Mouse (Mus musculus) megakaryocyte, embryonic 14.5 days (primary cell): ENCODE measurements at regions not wholly inside any gene's neighbourhood (a gene's known extent, or its start where the extent isn't known, plus 50 kb on each side); places are given as distances from the start of the nearest gene placed in this dataset.

ENCODE experiments used
- H3K27me3 ChIP-seq: replicated peaks from 2 replicates; pipeline ENCODE3; 2012; ENCODE audit warnings: inconsistent platforms
- H3K36me3 ChIP-seq: replicated peaks from 2 replicates; pipeline ENCODE3; 2012; ENCODE audit warnings: low read length, inconsistent platforms, mixed read lengths
- H3K4me1 ChIP-seq: 2 replicates; pipeline ENCODE4 v1.6.1; 2012; ENCODE audit warnings: inconsistent platforms
- H3K4me3 ChIP-seq: replicated peaks from 2 replicates; pipeline ENCODE3; 2012; ENCODE audit warnings: moderate library complexity, mild to moderate bottlenecking, inconsistent platforms
- H3K9me3 ChIP-seq: 2 replicates; pipeline ENCODE4 v1.6.1; 2012; ENCODE audit warnings: inconsistent platforms
- FLI1 ChIP-seq: IDR thresholded peaks from 2 replicates; pipeline ENCODE4 v1.6.1; 2012; ENCODE audit warnings: low read length, inconsistent platforms, mixed read lengths
- GATA1 ChIP-seq: IDR thresholded peaks from 3 replicates; pipeline ENCODE4 v1.6.1; 2012; ENCODE audit warnings: mixed read lengths, low read length, inconsistent platforms, borderline replicate concordance

DNA sequence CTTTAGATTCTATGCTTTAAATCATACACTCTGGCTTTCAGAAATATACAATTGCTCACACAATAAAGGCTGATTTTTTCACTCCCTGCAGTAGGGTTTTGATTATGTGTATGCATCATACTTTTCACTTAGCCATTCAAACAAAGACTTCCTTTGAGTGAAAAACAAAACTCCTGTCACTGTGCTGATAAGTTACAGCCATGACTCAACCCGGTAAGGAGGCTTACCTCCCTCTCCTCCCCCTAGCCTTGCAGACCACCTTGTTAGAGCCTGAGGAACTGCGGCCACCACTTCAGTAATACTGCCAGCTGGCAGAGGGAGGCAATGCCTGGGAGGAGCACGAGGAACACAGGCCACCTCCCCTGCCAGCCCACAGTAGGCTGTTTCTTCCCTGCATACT, 86.2 kb downstream of the Zfp706 start:
- TF ChIP-seq GATA1 (no peak), FLI1 (no peak)
- peaks cover 80% of the 10 kb centered on the region for H3K4me1 ChIP-seq
- no peaks in the 10 kb centered on the region for H3K36me3 ChIP-seq
- peaks cover 12% of the 10 kb centered on the region for H3K9me3 ChIP-seq
- H3K27me3 ChIP-seq, result peaks cover 25% of the 10 kb centered on the region
- no peak overlapping the region for H3K4me3 ChIP-seq

DNA sequence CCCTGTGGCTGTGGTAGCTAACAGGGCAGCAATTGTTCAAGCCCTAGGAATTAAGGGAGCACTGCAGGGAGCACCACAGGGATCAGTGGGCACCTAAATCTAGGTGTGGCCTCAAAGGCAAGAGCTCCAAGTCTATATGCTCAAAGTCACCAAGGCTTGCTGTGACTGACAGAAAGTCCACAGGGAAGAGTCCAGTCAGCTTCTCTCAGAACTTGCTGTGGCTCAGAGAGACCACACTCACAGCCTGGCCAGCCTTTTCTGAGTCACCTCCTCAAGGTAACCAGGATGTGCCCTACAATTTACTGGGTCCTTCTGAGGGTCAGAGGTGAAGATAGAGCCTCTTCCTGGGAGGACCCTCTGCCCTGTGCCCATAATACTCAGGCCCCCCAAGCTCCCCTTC, 86.7 kb downstream of the Zfp706 start:
- no peak overlapping the region for H3K4me3 ChIP-seq
- H3K27me3 ChIP-seq, result peaks cover 25% of the 10 kb centered on the region
- H3K9me3 ChIP-seq, result peaks cover 12% of the 10 kb centered on the region
- peaks cover 84% of the 10 kb centered on the region for H3K4me1 ChIP-seq
- no peaks in the 10 kb centered on the region for H3K36me3 ChIP-seq
- TF ChIP-seq FLI1, result no peak
- no peak for TF ChIP-seq GATA1

DNA sequence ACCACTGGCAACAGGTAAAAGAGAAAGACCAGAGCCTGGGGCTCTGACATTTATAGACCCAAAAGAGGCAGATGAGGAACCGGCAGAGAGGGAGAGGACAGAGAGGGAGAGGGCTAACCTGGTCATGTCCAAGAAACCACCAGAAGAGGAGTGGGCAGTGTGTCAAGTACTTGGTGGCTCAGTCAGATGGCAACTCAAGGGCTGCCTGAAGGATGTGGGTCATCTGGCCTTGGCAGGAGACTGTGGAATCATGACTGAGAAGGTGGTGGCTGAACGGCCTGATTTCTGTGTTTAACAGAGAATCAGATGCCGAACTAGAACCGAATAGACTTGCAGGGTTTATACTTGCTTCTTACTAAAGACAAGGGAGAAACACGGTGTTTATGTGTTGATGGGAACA, 87.9 kb downstream of the Zfp706 start:
- Histone ChIP-seq H3K9me3 (peaks cover 12% of the 10 kb centered on the region), H3K4me1 (peaks cover 84% of the 10 kb centered on the region), H3K4me3 (no peak overlapping the region), H3K27me3 (peaks cover 25% of the 10 kb centered on the region), H3K36me3 (no peaks in the 10 kb centered on the region)
- TF ChIP-seq FLI1 (no peak), GATA1 (no peak)

DNA sequence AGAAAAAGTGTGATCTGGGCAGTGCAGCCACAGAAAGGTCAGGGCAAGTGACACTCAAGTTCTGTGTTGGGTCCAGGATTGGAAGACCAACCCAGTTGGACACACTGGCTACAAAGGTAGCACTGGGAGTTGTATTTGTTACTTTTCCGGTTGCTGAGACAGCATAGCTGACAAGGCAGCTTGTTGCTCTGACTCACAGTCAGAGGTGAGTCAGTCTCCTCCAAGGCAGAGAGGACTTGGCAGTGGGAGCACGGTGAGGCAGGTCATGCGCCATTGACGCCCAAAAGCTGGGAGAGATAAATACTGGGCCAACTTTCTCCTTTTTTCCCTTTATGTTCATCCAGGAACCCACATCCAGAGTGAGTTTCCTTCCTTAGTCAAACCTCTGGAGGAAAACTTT, 88.4 kb downstream of the Zfp706 start:
- H3K36me3 ChIP-seq, result peaks cover 2% of the 10 kb centered on the region
- no peak overlapping the region for H3K4me3 ChIP-seq
- TF ChIP-seq FLI1 (no peak), GATA1 (no peak)
- H3K4me1 ChIP-seq, result peaks cover 79% of the 10 kb centered on the region
- H3K27me3 ChIP-seq, result peaks cover 25% of the 10 kb centered on the region
- H3K9me3 ChIP-seq, result peaks cover 14% of the 10 kb centered on the region

DNA sequence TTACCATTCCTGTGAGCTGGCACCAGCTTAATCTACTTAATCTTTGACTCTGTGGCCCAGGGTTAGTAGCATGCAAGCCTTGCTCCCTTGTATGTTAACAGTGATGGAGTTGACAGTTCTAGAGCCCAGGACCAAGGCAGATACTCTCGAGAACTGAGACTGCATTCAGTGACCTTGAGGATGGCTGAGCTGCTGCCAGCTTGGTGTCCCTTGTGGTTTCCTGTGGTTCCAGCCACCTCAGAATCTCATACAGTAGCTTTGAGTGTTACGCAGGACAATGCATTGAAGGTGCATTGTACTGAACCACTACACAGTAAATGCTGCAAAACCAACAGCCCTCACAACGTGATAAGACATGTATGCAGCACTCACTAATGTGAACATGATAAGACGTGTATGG, 90.6 kb downstream of the Zfp706 start:
- no peak for TF ChIP-seq FLI1
- TF ChIP-seq GATA1, result no peak
- peaks cover 76% of the 10 kb centered on the region for H3K4me1 ChIP-seq
- H3K27me3 ChIP-seq, result peaks cover 18% of the 10 kb centered on the region
- peaks cover 24% of the 10 kb centered on the region for H3K9me3 ChIP-seq
- H3K4me3 ChIP-seq, result peak overlapping the region; percentile 47
- peaks cover 11% of the 10 kb centered on the region for H3K36me3 ChIP-seq

DNA sequence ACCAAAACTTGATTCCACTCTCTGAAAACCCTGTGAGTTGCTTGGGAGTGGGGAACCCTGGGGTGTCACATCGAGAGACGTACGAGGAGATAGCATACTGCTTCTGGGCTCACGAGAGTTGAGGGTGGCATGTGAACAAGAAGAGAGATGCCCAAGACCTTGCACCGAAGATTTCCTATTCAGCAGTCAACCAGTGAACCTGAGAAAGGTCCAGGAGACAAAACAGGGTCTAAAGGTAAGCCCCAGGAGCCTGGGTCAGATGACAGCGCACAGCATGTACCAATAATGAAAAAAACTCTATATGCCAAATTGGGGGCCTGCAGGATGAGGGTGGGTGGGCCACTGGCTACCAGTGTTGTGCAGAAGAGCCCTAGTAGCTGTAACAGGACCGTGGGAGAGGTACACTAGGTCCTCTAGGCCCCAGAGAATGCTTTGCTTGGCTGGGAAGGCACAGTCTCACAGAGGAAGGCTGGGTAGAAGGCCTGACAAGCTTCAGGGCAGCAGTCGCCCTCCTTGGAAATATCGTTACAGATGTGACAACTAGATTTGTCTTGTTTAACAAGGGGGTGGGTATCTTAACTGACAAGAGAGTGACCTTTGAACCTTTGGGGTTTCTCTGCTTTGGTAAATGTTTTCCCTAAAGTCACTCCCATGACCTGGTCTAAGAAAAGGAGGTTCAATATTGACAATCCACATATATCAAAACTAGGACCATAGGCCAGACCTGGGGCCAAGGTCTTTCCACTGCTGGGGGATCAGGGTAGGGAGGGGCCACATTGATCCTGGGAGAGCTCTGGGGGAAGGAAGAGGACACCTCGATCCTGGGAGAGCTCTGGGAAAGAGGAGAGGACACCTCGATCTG, 93.1 kb downstream of the Zfp706 start:
- peaks cover 76% of the 10 kb centered on the region for H3K4me1 ChIP-seq
- H3K27me3 ChIP-seq, result peaks cover 10% of the 10 kb centered on the region
- no peak for TF ChIP-seq FLI1
- no peak for TF ChIP-seq GATA1
- H3K4me3 ChIP-seq, result no peak overlapping the region
- peaks cover 11% of the 10 kb centered on the region for H3K36me3 ChIP-seq
- peaks cover 22% of the 10 kb centered on the region for H3K9me3 ChIP-seq

DNA sequence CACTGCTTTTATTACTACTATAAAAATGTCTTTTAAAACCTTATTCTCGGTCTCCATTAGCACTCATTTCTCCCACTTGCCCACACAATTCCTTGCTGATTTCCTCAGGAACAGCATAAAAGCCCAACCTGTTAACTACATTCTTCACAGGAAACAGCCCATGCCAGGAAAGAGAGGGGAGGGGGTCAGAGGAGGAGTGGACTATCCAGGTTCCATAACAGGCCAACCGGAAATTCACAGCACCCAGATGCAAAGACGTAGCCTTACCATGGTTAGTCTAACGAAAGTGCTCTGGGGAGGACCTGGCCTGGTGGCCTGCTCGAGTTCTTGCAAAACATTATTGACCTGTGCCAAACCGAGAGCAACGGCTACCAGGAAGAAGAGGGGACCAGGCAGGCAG, 94.3 kb downstream of the Zfp706 start:
- H3K4me1 ChIP-seq, result peaks cover 75% of the 10 kb centered on the region
- no peak overlapping the region for H3K4me3 ChIP-seq
- H3K9me3 ChIP-seq, result peaks cover 12% of the 10 kb centered on the region
- peaks cover 1% of the 10 kb centered on the region for H3K27me3 ChIP-seq
- peaks cover 11% of the 10 kb centered on the region for H3K36me3 ChIP-seq
- TF ChIP-seq GATA1 (no peak), FLI1 (no peak)

DNA sequence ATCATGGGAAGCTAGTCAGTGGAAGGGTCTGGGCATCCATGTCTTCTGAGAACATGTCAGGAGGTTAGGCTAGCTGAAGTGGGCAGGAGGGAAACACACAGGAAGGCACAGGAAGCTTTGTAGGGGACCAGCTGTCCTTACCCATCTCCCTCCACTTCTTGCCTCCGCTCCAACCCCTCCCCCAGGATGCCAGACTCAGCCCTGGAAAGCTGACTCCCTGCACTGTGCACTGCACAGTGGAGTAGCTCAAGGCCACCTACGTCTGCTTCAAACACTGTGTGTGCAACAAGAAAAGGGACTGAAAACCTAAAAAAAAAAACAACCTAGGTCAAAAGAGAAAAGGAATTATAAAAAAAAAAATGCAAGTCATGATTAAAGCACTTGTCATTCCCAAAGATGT, 97.3 kb downstream of the Zfp706 start:
- peaks cover 12% of the 10 kb centered on the region for H3K9me3 ChIP-seq
- peaks cover 11% of the 10 kb centered on the region for H3K36me3 ChIP-seq
- no peaks in the 10 kb centered on the region for H3K27me3 ChIP-seq
- TF ChIP-seq FLI1 (no peak), GATA1 (no peak)
- peak overlapping the region; percentile 23 for H3K4me3 ChIP-seq
- H3K4me1 ChIP-seq, result peaks cover 75% of the 10 kb centered on the region

DNA sequence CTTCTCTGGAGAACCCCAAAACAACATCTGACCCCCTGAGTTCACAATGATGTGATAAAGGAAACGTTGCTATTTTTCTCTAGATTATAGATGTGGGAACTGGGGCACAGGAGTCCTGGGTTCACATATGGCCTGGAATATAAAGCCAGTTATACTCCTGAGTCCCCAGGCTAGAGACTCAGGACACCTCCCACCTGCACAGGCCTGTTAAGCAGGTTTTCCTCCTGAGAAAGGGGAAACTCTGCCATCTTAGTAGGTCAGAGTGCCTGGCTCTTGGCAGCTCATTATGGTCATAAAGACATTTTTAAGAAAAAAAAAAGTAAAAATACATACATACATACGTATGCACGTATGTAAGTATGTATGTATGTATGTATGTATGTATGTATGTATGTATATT, 98.1 kb downstream of the Zfp706 start:
- Histone ChIP-seq H3K4me3 (no peak overlapping the region), H3K9me3 (peaks cover 12% of the 10 kb centered on the region), H3K4me1 (peaks cover 79% of the 10 kb centered on the region), H3K36me3 (peaks cover 10% of the 10 kb centered on the region), H3K27me3 (no peaks in the 10 kb centered on the region)
- TF ChIP-seq GATA1, result no peak
- no peak for TF ChIP-seq FLI1

DNA sequence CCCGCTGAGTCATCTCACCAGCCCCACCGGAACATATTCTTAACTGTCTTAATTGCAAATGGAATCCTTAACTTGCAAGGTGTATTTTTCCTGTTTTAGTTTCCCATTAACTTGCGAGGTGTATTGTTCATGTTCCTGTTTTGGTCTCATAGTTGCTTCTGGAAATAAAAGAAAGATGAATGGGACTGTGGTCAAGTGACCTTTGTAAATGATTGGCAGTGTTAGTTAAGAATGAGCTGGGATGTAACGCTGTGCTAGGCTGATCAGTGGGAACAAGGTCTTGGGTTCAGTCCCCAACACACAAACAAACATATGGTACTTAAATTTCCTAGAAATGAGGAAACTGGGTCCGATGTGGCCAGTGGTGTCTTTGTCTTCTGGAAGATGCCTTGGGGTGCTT, 100.8 kb downstream of the Zfp706 start:
- TF ChIP-seq FLI1, result no peak
- no peak for TF ChIP-seq GATA1
- H3K27me3 ChIP-seq, result no peaks in the 10 kb centered on the region

More for the DNA sequence above, 100.8 kb downstream of the Zfp706 start:
- Histone ChIP-seq H3K4me1 (peaks cover 99% of the 10 kb centered on the region), H3K36me3 (peaks cover 3% of the 10 kb centered on the region), H3K4me3 (no peak overlapping the region), H3K9me3 (no peaks in the 10 kb centered on the region)
